Mouse (Mus musculus): ENCODE data around the gene Dnah14.

- TF ChIP-seq CTCF (conservative IDR thresholded peaks at IDR 0.05; ENCODE audit: low read length) (no peak), POU5F1 (IDR thresholded peaks at IDR 0.05; ENCODE audit: borderline replicate concordance, low read length) (no peak)
Observed at GRCm38 (mm10) chr1:181833143-181833542, 256.8 kb downstream of the Dnah14 start.

All from E14TG2a.4 (cell line).